Mouse (Mus musculus) ES-E14 (cell line): ENCODE results near the gene Rreb1. TPM values are rescaled to one million over a fixed set of nuclear protein-coding genes. Genes with fewer than 3 reads are reported as not detected.

Source experiments
- DNase-seq: peaks from one replicate; pipeline ENCODE4 v3.0.0-alpha.2; 2013; ENCODE audit warnings: low read depth, low spot score
- H3K27ac ChIP-seq: 2 replicates; pipeline ENCODE4 v1.5.1; 2012; ENCODE audit warnings: low read depth, mild to moderate bottlenecking, low read length, moderate library complexity, mixed read lengths; ENCODE audit not compliant: poor library complexity, insufficient read depth, severe bottlenecking
- H3K36me3 ChIP-seq: 2 replicates; pipeline ENCODE4 v1.6.1; 2012; ENCODE audit warnings: mild to moderate bottlenecking, low read length, moderate library complexity, mixed read lengths; ENCODE audit not compliant: control insufficient read depth, poor library complexity, insufficient read depth, severe bottlenecking
- H3K4me1 ChIP-seq, 2 experiments: fragments of 150-350 bp in 1 of 2; sonication (generic) in 1 of 2; 2 replicates each; pipeline ENCODE4 v1.6.1; 2012; ENCODE audit warnings: low read length in 2 of 2, mild to moderate bottlenecking in 1 of 2, mixed read lengths in 1 of 2; ENCODE audit not compliant: control insufficient read depth in 2 of 2, insufficient read depth in 2 of 2, poor library complexity in 1 of 2
- H3K4me3 ChIP-seq, 2 experiments: fragments of 150-350 bp in 1 of 2; sonication (generic) in 1 of 2; 2 replicates each; pipeline ENCODE4 v1.5.1; 2012; ENCODE audit warnings: low read length in 2 of 2, low read depth in 1 of 2, mild to moderate bottlenecking in 1 of 2, mixed read lengths in 1 of 2; ENCODE audit not compliant: insufficient read depth in 1 of 2, poor library complexity in 1 of 2, severe bottlenecking in 1 of 2
- H3K9ac ChIP-seq: 2 replicates; pipeline ENCODE4 v1.6.1; 2012; ENCODE audit warnings: low read depth, mild to moderate bottlenecking, low read length, mixed read lengths; ENCODE audit not compliant: poor library complexity, insufficient read depth, severe bottlenecking
- H3K9me3 ChIP-seq: fragments of 150-350 bp; sonication (generic); 2 replicates; pipeline ENCODE4 v1.6.1; 2012; ENCODE audit warnings: low read depth, mild to moderate bottlenecking, low read length; ENCODE audit not compliant: control insufficient read depth, insufficient read depth
- CHD2 ChIP-seq: IDR thresholded peaks from 2 replicates; pipeline ENCODE4 v1.6.1; 2014; ENCODE audit warnings: mild to moderate bottlenecking, low read depth, low read length, inconsistent platforms
- HCFC1 ChIP-seq: IDR thresholded peaks from 2 replicates; pipeline ENCODE4 v1.6.1; 2012; ENCODE audit warnings: low read length, inconsistent platforms, borderline replicate concordance; ENCODE audit not compliant: insufficient read depth
- MAFK ChIP-seq: IDR thresholded peaks from 2 replicates; pipeline ENCODE4 v1.6.1; 2014; ENCODE audit warnings: mild to moderate bottlenecking, low read depth, low read length, inconsistent platforms; ENCODE audit not compliant: insufficient read depth
- ZC3H11A ChIP-seq: IDR thresholded peaks from 2 replicates; pipeline ENCODE4 v1.6.1; 2012; ENCODE audit warnings: low read depth, mild to moderate bottlenecking, inconsistent platforms, low read length, borderline replicate concordance
- ZNF384 ChIP-seq: IDR thresholded peaks from 2 replicates; pipeline ENCODE4 v1.6.1; 2012; ENCODE audit warnings: low read depth, low read length, inconsistent platforms
- in situ Hi-C, 2 experiments: fragments of 600-800 bp; cut with MboI; formaldehyde crosslinking; loops; one replicate each; pipeline ENCODE4 v1.15.1; 2025; ENCODE audit warnings: low sequenced_read_pairs in 2 of 2, inconsistent platforms in 1 of 2; ENCODE audit not compliant: unreplicated experiment in 2 of 2
- total RNA-seq: library from RNA; depleted of rRNA; stranded (reverse); fragments of 300-350 nt; gene quantifications from 2 replicates; pipeline ENCODE4 v1.2.3, GENCODE M21; 2012

The Rreb1 gene
- total RNA-seq, 1 experiment, result 14.7 TPM

- Histone ChIP-seq H3K9me3 (no peaks in the 10 kb centered on the region), H3K4me3 (no peak overlapping the region), H3K9ac (no peak overlapping the region), H3K27ac (no peak overlapping the region), H3K36me3 (peaks cover 13% of the 10 kb centered on the region), H3K4me1 (peaks cover 0 to 3% of the 10 kb centered on the region in 2 experiments; a peak in 3 of 4 replicates)
- TF ChIP-seq CHD2, result no peak
- TF ChIP-seq MAFK, result no peak
- no peak for TF ChIP-seq ZNF384
- TF ChIP-seq HCFC1, result no peak
- no peak for TF ChIP-seq ZC3H11A
- no peak for DNase-seq
- in situ Hi-C loops, result no loop called here
Measured at GRCm38 (mm10) chr13:37936351-37936750, 158.2 kb downstream of the Rreb1 start.

GRCm38 (mm10) chr13:37940167-37940566 is 162.0 kb downstream of the Rreb1 start:
- TF ChIP-seq MAFK (no peak), HCFC1 (no peak)
- in situ Hi-C loops, result no loop called here

DNA sequence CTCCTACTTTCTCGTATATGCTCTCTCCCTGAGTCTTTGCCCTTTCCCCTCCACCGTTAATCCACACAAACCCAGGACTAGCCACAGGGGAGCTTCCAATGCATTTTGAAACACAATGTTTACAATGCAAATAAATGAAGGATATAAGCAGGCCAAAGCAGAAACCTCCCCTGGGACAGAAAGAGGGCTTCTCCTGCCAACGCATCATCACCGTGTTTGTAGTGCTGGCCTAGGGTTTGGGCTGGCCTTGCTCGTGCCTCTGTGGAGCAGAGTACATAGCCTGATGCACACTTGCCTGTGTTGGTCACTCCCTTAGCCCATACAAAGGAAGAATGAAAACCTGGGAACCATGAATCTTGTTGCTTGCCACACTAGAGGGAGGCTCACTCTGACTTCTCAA is 162.4 kb downstream of the Rreb1 start:
- in situ Hi-C loops, result no loop called here
- DNase-seq, result no peak
- no peaks in the 10 kb centered on the region for H3K9me3 ChIP-seq
- H3K27ac ChIP-seq, result no peak overlapping the region
- TF ChIP-seq CHD2, result no peak
- no peak for TF ChIP-seq HCFC1
- TF ChIP-seq ZC3H11A, result no peak
- H3K9ac ChIP-seq, result no peak overlapping the region
- no peak overlapping the region for H3K4me3 ChIP-seq
- no peaks in the 10 kb centered on the region for H3K36me3 ChIP-seq
- H3K4me1 ChIP-seq, result peaks cover 0 to 10% of the 10 kb centered on the region in 2 experiments; a peak in 3 of 4 replicates

More at GRCm38 (mm10) chr13:37940167-37940566, 162.0 kb downstream of the Rreb1 start:
- Histone ChIP-seq H3K27ac (no peak overlapping the region), H3K9ac (no peak overlapping the region), H3K36me3 (no peaks in the 10 kb centered on the region), H3K4me3 (no peak overlapping the region), H3K4me1 (peaks cover 0 to 10% of the 10 kb centered on the region in 2 experiments; a peak in 3 of 4 replicates), H3K9me3 (no peaks in the 10 kb centered on the region)
- DNase-seq, result no peak

DNA sequence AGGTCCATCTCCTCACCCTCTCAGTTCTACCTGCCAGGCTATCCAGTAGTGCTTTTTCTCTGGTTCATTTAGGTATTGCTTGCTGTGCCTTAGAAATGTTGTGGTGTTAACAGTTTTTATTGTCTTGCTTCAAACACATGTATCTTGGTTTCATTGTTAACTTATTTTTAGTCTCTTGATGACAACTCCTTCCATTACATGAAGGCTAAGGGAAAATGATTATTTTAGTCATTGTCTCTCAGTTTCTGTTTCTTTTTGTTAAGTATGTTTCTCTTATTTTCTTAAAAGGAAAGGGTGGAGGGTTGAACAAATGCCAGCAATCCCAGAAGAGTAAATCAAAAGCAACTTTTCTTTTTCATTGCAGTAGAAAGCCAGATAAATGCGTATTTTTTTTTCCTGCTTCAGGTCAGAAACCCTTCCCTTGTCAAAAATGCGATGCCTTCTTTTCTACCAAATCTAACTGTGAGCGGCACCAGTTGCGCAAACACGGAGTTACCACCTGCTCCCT is 163.0 kb downstream of the Rreb1 start:
- no peaks in the 10 kb centered on the region for H3K9me3 ChIP-seq
- H3K36me3 ChIP-seq, result no peaks in the 10 kb centered on the region
- H3K4me1 ChIP-seq, result peaks cover 0 to 10% of the 10 kb centered on the region in 2 experiments; a peak in 3 of 4 replicates
- DNase-seq, result no peak
- H3K4me3 ChIP-seq, result no peak overlapping the region
- no peak overlapping the region for H3K9ac ChIP-seq
- TF ChIP-seq MAFK (no peak), ZNF384 (no peak), ZC3H11A (no peak), CHD2 (no peak), HCFC1 (no peak)
- in situ Hi-C loops, result no loop called here
- H3K27ac ChIP-seq, result no peak overlapping the region
